14 mouse cellular contexts compared by ENCODE assay signal in the genomic region with DNA sequence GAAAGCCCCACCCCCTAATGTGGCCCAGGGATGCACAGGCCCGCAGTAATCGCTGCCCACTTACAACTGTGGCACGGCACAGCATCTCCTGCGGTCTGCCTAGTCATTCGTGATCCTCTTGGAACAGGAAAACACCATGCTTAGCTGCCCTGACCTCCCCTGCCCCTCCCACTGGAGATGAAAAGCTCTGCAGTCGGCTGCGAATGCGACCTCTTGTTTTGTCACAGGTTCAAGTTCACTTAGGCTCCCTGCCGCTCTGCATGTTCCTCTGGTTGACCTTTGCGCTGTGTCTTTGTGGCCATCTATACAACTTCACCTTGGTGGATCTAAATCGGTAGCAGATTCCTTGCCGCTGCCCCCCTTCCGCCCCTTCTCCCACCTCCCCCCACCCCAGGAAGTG.
"Had no signal": no experiment of that assay in that cellular context is flagged by ENCODE, and none has a peak within 500 bp of the region (broad histone marks: within the 10 kb centered on the region; RNA-seq: fewer than 3 reads in every experiment).

No protein-coding gene starts in this region.

- H3K4me1 ChIP-seq: liver, embryonic 15.5 days; midbrain, embryonic 12.5 days; stomach, embryonic 15.5 days had no signal

- H3K4me3 ChIP-seq: left cerebral cortex, adult 2 months; liver, embryonic 15.5 days; midbrain, embryonic 12.5 days; myocyte; neural tube, embryonic 15.5 days; stomach, embryonic 15.5 days had no signal

- H3K9ac ChIP-seq: liver, embryonic 15.5 days; midbrain, embryonic 12.5 days; neural tube, embryonic 15.5 days; stomach, embryonic 15.5 days had no signal

- DNase-seq: kidney, adult 18-20 months; kidney, postnatal 10 days; lung, adult 2 months; lung, postnatal 36 days; right cerebral cortex, postnatal 14 days; thymus, postnatal 4 days had no signal

- H3K27ac ChIP-seq: left cerebral cortex, adult 2 months; liver, embryonic 15.5 days; midbrain, embryonic 12.5 days; neural tube, embryonic 15.5 days; stomach, embryonic 15.5 days had no signal

- ATAC-seq: lung, postnatal 0 days had no signal

- H3K4me2 ChIP-seq: liver, embryonic 11.5 days; liver, embryonic 15.5 days; midbrain, embryonic 12.5 days; neural tube, embryonic 15.5 days; stomach, embryonic 15.5 days had no signal

- H3K9me3 ChIP-seq: liver, embryonic 15.5 days; midbrain, embryonic 12.5 days; neural tube, embryonic 15.5 days; stomach, embryonic 15.5 days had no signal

- H3K36me3 ChIP-seq: liver, embryonic 15.5 days; midbrain, embryonic 12.5 days; neural tube, embryonic 15.5 days; stomach, embryonic 15.5 days had no signal

- H3K27me3 ChIP-seq: liver, embryonic 15.5 days; midbrain, embryonic 12.5 days; stomach, embryonic 15.5 days had no signal
